Mouse (Mus musculus): ENCODE data around the gene Enpp3. TPM values are rescaled to one million over a fixed set of nuclear protein-coding genes. Genes with fewer than 3 reads are reported as not detected.

The Enpp3 gene
- polyA plus RNA-seq, 2 experiments = 2.2 to 3.2 TPM

DNA sequence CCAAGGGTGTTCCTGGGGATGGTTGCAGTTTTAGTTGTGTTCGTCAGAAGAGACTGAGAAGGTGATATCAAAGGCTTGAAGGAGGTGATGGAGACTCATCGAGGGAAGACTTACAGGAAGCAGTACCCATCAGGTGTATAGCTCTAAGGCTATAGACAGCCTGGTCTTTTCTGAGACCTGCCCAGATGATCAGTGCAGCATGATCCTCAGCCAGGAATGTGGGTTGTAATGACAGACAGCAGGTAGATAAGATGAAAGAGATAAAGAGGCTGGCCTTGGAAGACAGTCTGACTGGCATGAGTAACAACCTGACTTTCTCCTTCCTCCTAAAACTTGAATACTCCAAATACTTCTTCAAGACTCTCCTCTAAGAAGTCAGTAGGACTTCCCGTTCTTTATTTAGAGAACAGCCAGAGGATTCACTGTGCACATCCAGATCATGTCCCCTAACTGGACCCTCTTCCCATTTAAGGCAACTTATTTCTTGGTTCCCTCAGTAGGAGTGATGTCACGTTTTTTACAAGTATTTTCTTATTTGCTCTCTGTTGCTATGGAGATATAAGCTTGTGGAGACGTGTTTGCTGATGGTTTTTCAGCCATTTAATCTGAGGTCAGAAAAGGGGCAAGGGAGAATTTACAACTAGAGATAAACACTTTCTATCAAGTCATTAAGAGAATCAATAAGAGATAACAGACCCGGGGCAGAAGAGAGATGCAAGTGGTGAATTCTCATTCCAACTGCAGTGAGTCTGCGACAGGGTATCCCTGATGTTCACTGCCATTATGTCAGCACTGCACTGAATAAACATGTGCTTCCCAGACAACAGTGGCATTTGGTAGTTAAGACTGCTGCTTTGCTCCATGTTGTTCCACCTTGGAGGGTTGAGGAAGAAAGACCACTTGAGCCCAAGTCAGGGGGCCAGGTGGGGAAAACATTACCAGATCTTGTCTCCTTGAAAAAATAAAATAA, 101.1 kb downstream of the Enpp3 start:
- Histone ChIP-seq H3K9ac (replicated peaks) (no peak overlapping the region), H3K4me1 (replicated peaks; ENCODE audit: control insufficient read depth in 2 of 2, insufficient read depth in 2 of 2, low read length in 1 of 2) (no peaks in the 10 kb centered on the region), H3K36me3 (replicated peaks; ENCODE audit: control insufficient read depth, insufficient read depth, low read depth) (no peaks in the 10 kb centered on the region), H3K27ac (no peak overlapping the region), H3K4me3 (ENCODE audit: insufficient read depth in 1 of 2, low read depth in 2 of 2, low read length in 2 of 2) (no peak overlapping the region), H3K4me2 (ENCODE audit: low read depth) (no peak overlapping the region), H3K27me3 (ENCODE audit: control insufficient read depth, insufficient read depth, low read length) (no peaks in the 10 kb centered on the region), H3K9me3 (ENCODE audit: control insufficient read depth, low read length) (no peaks in the 10 kb centered on the region)
- WGBS (ENCODE audit: insufficient replicate concordance) = 43% methylated on average over 7 of the region's 7 CpGs
- ATAC-seq (ENCODE audit: insufficient read depth) (no peak), DNase-seq (ENCODE audit: low read depth in 3 of 3, low spot score in 3 of 3) (no peak)
- TF ChIP-seq CTCF (IDR thresholded peaks at IDR 0.05; ENCODE audit: low read depth) (no peak), EP300 (IDR thresholded peaks at IDR 0.05; ENCODE audit: low read depth) (no peak)

DNA sequence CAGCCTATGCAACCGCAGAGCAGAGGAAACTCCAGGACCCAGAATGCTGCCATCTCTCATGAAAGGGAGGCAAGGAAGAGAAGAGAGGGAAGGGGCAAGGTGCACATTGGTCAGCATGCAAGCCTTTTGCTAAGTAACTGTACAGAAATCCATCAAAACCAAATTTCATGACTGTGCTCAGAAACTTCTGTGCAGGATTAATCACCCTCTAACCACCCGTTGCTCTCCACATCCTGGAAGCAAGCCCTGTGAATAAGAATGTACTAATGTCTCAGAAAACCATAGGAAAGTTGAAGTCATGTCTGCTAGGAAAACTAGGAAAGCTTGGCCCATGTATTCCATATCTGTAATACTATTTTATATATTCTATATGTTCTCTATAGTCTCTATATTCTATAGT, 103.5 kb downstream of the Enpp3 start:
- H3K4me1 ChIP-seq (replicated peaks; ENCODE audit: control insufficient read depth in 2 of 2, insufficient read depth in 2 of 2, low read length in 1 of 2) = no peaks in the 10 kb centered on the region
- no peak overlapping the region for H3K27ac ChIP-seq
- H3K9me3 ChIP-seq (ENCODE audit: control insufficient read depth, low read length) = no peaks in the 10 kb centered on the region
- 62% methylated on average over 2 of the region's 2 CpGs for WGBS (ENCODE audit: insufficient replicate concordance)
- ATAC-seq (ENCODE audit: insufficient read depth) (no peak), DNase-seq (ENCODE audit: low read depth in 3 of 3, low spot score in 3 of 3) (no peak)
- no peak for TF ChIP-seq EP300 (IDR thresholded peaks at IDR 0.05; ENCODE audit: low read depth)
- no peak for TF ChIP-seq CTCF (IDR thresholded peaks at IDR 0.05; ENCODE audit: low read depth)
- no peak overlapping the region for H3K9ac ChIP-seq (replicated peaks)
- no peaks in the 10 kb centered on the region for H3K27me3 ChIP-seq (ENCODE audit: control insufficient read depth, insufficient read depth, low read length)
- H3K36me3 ChIP-seq (replicated peaks; ENCODE audit: control insufficient read depth, insufficient read depth, low read depth) = no peaks in the 10 kb centered on the region
- H3K4me2 ChIP-seq (ENCODE audit: low read depth) = no peak overlapping the region
- H3K4me3 ChIP-seq (ENCODE audit: insufficient read depth in 1 of 2, low read depth in 2 of 2, low read length in 2 of 2) = no peak overlapping the region

DNA sequence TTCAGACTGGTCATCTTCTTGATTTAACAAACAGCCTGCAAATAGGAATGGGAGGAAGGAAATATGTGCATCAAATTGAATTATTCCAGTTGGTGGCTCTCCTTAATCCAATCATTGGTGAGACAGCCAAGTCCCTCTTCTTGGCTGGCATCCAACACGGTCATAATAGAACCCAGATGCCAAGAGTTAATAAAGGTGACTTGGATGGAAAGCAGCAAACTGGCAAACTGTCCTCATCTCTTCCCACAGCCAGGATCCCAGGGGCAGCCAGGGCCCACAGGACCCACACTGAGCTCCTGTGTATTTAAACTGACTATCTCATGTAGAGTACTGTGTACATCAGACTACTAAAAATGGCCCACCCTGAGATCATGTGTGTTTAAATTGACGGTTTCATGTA, 104.2 kb downstream of the Enpp3 start:
- WGBS (ENCODE audit: insufficient replicate concordance) = 63% methylated on average over 2 of the region's 2 CpGs
- ATAC-seq (ENCODE audit: insufficient read depth) = no peak
- H3K9me3 ChIP-seq (ENCODE audit: control insufficient read depth, low read length) = no peaks in the 10 kb centered on the region
- TF ChIP-seq CTCF (IDR thresholded peaks at IDR 0.05; ENCODE audit: low read depth) (no peak), EP300 (IDR thresholded peaks at IDR 0.05; ENCODE audit: low read depth) (no peak)
- no peak for DNase-seq (ENCODE audit: low read depth in 3 of 3, low spot score in 3 of 3)
- H3K4me2 ChIP-seq (ENCODE audit: low read depth) = no peak overlapping the region
- no peak overlapping the region for H3K27ac ChIP-seq
- no peak overlapping the region for H3K4me3 ChIP-seq (ENCODE audit: insufficient read depth in 1 of 2, low read depth in 2 of 2, low read length in 2 of 2)
- no peaks in the 10 kb centered on the region for H3K27me3 ChIP-seq (ENCODE audit: control insufficient read depth, insufficient read depth, low read length)
- H3K9ac ChIP-seq (replicated peaks) = no peak overlapping the region
- H3K4me1 ChIP-seq (replicated peaks; ENCODE audit: control insufficient read depth in 2 of 2, insufficient read depth in 2 of 2, low read length in 1 of 2) = no peaks in the 10 kb centered on the region
- H3K36me3 ChIP-seq (replicated peaks; ENCODE audit: control insufficient read depth, insufficient read depth, low read depth) = no peaks in the 10 kb centered on the region

DNA sequence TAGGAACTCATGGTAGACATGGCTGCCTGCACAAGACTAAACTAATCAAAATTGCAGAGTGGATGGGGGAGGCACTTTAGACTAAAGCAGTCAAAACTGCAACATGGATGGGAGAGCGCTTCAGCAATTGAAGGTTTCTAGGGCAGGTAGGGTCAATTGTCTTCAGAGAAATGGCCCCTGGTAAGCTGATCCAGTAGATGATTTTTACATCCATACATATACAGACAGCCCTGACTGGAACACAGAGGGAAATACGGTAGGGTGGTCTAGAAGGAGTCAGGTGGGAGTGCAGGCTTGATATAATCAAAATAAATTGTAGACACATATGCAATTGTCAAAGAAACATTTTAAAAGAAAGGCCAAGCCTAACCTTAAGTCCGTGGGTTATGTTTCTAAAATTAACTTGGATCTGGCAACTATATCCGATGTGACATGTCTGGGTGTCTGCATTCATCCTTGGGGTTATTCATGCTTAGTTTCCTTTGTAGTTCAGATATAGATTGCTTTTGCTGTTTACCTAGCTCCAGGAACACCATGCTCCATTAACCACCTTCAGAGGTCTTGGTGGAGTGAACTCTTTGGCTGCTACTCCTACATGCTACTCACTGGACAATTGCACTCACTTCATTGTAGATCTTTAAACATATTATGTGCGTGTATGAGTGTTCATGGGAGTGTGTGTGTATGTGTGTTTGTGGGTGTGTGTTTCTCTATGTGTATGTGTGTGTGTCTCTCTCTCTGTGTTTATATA, 107.4 kb downstream of the Enpp3 start:
- Histone ChIP-seq H3K4me1 (replicated peaks; ENCODE audit: control insufficient read depth in 2 of 2, insufficient read depth in 2 of 2, low read length in 1 of 2) (no peaks in the 10 kb centered on the region; a peak in 1 of 4 replicates), H3K27ac (no peak overlapping the region), H3K27me3 (ENCODE audit: control insufficient read depth, insufficient read depth, low read length) (no peaks in the 10 kb centered on the region), H3K4me2 (ENCODE audit: low read depth) (no peak overlapping the region), H3K36me3 (replicated peaks; ENCODE audit: control insufficient read depth, insufficient read depth, low read depth) (no peaks in the 10 kb centered on the region), H3K9ac (replicated peaks) (no peak overlapping the region), H3K9me3 (ENCODE audit: control insufficient read depth, low read length) (no peaks in the 10 kb centered on the region), H3K4me3 (ENCODE audit: insufficient read depth in 1 of 2, low read depth in 2 of 2, low read length in 2 of 2) (no peak overlapping the region)
- no peak for DNase-seq (ENCODE audit: low read depth in 3 of 3, low spot score in 3 of 3)
- TF ChIP-seq CTCF (IDR thresholded peaks at IDR 0.05; ENCODE audit: low read depth) (no peak), EP300 (IDR thresholded peaks at IDR 0.05; ENCODE audit: low read depth) (no peak)
- 72% methylated on average over 5 of the region's 5 CpGs for WGBS (ENCODE audit: insufficient replicate concordance)
- no peak for ATAC-seq (ENCODE audit: insufficient read depth)

DNA sequence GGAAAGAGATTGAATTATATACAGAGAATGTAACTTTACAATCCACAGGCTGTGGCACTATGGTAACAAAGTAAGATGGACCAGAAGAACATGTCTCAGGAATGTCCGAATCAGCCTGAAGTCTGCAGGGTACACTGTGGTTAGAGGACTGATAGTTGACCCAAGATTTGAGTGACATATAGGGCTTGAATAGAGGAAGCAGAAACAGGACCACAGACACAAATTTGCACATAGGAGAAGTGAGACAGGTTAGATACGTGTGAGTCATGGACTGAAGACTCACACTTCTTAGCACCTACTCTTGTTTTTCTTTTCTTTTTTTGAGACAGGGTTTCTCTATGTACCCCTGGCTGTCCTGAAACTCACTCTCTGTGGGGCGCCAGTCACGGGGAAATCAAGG, 115.1 kb downstream of the Enpp3 start:
- DNase-seq (ENCODE audit: low read depth in 3 of 3, low spot score in 3 of 3) = no peak
- Histone ChIP-seq H3K4me1 (replicated peaks; ENCODE audit: control insufficient read depth in 2 of 2, insufficient read depth in 2 of 2, low read length in 1 of 2) (no peaks in the 10 kb centered on the region; a peak in 1 of 4 replicates), H3K4me3 (ENCODE audit: insufficient read depth in 1 of 2, low read depth in 2 of 2, low read length in 2 of 2) (no peak overlapping the region), H3K36me3 (replicated peaks; ENCODE audit: control insufficient read depth, insufficient read depth, low read depth) (no peaks in the 10 kb centered on the region), H3K27me3 (ENCODE audit: control insufficient read depth, insufficient read depth, low read length) (no peaks in the 10 kb centered on the region), H3K9me3 (ENCODE audit: control insufficient read depth, low read length) (no peaks in the 10 kb centered on the region), H3K9ac (replicated peaks) (no peak overlapping the region), H3K27ac (no peak overlapping the region), H3K4me2 (ENCODE audit: low read depth) (no peak overlapping the region)
- WGBS (ENCODE audit: insufficient replicate concordance) = 39% methylated on average over 4 of the region's 4 CpGs
- ATAC-seq (ENCODE audit: insufficient read depth) = no peak
- TF ChIP-seq EP300 (IDR thresholded peaks at IDR 0.05; ENCODE audit: low read depth) (no peak), CTCF (IDR thresholded peaks at IDR 0.05; ENCODE audit: low read depth) (no peak)
